Comparison of ENCODE assay signal across 15 mouse cellular contexts in the genomic region with DNA sequence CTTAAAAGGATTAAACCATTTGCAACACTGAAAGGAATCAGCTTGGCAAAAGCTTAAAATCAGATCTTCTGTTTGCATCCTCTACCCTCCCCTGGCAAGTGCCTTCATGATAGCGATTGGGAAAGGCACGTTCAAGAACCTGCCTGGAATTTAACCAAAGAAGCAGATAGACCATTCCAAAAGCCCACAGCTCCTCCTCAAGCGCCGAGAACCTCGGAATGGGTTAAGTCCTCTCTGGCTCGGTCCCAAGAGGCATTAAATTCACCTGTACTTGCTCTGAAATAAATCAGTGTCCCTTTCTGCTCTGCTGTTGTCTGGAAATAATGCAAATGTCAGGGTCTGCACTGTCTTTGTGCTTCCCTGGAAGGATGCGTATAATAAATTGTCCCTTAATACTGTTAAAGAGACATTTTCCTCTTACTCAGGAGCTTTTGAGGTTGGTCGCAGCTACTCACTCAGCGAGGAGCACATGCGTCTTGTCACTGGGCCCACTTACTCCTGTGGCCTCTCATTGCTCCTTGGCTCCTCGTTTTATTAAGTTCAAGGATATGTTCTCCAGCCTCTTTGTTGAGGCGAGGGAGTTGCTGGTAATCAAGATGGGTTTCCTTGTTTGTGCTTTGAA.
DNase-seq lines count a peak whose midpoint lies in the region; ATAC-seq lines count a peak whose summit lies in the region.
"Had no signal": no experiment of that assay in that cellular context is flagged by ENCODE, and none has a peak within 500 bp of the region (broad histone marks: within the 10 kb centered on the region; RNA-seq: fewer than 3 reads in every experiment).

No protein-coding gene starts in this region.

- H3K27ac ChIP-seq in neural tube, embryonic 12.5 days: no peak overlapping the region
- H3K27ac ChIP-seq: kidney, postnatal 0 days; liver, embryonic 12.5 days; midbrain, embryonic 13.5 days had no signal

- H3K4me1 ChIP-seq in neural tube, embryonic 12.5 days: no peaks in the 10 kb centered on the region
- H3K4me1 ChIP-seq: liver, embryonic 12.5 days; midbrain, embryonic 13.5 days had no signal

- no peaks in the 10 kb centered on the region for H3K9me3 ChIP-seq in neural tube, embryonic 12.5 days
- H3K9me3 ChIP-seq: liver, embryonic 12.5 days; midbrain, embryonic 13.5 days had no signal

- ATAC-seq in neural tube, embryonic 12.5 days (ENCODE audit: low FRiP score, low read depth): peak; percentile 90
- ATAC-seq: inflammation-experienced regulatory T-cells, adult 6 months; liver, embryonic 12.5 days had no signal

- no peaks in the 10 kb centered on the region for H3K36me3 ChIP-seq in neural tube, embryonic 12.5 days
- H3K36me3 ChIP-seq: liver, embryonic 12.5 days; midbrain, embryonic 13.5 days had no signal

- intact Hi-C loops in left cerebral cortex, postnatal 4 days (cut with DNase I): no loop called here
- intact Hi-C loops in left cerebral cortex, postnatal 36 days (cut with DNase I): loop anchor here (10.0 kb wide), 1 partner anchor 535 kb away; no protein-coding TSS in a partner anchor

- no peak overlapping the region for H3K9ac ChIP-seq in neural tube, embryonic 12.5 days
- H3K9ac ChIP-seq: liver, embryonic 12.5 days; lung, embryonic 14.5 days; midbrain, embryonic 13.5 days had no signal

- 61% methylated on average over 12 of the region's 12 CpGs for WGBS in neural tube, embryonic 12.5 days

- H3K4me2 ChIP-seq in neural tube, embryonic 12.5 days (replicated peaks): no peak overlapping the region; the same call in 1 of the 2 replicates
- H3K4me2 ChIP-seq: liver, embryonic 12.5 days; lung, embryonic 14.5 days; midbrain, embryonic 13.5 days had no signal

- H3K4me3 ChIP-seq in neural tube, embryonic 12.5 days: no peak overlapping the region
- H3K4me3 ChIP-seq: liver, embryonic 12.5 days; midbrain, embryonic 13.5 days had no signal

- peak; percentile 1 for DNase-seq in cerebellum, adult 8-10 months
- no peak for DNase-seq in cerebellum, adult 11-12 months
- DNase-seq in left cerebral cortex, postnatal 4 days: peak; percentile 39
- no peak for DNase-seq in left cerebral cortex, postnatal 36 days (ENCODE audit: low spot score in 2 of 2)
- DNase-seq in gonadal fat pad, adult 2 months (ENCODE audit: low read depth): peak; percentile 23
- DNase-seq in thymus, postnatal 25 days: no peak
- DNase-seq in kidney, adult 8-10 months: no peak
- DNase-seq: gastrocnemius, postnatal 14 days; thymus, postnatal 4 days had no signal

- no peaks in the 10 kb centered on the region for H3K27me3 ChIP-seq in neural tube, embryonic 12.5 days (replicated peaks)
- H3K27me3 ChIP-seq: liver, embryonic 12.5 days; midbrain, embryonic 13.5 days had no signal

Comparison
In these comparisons a context has a peak if more than half of its experiments do, and no peak if none do; other contexts are left out.
1. DNase-seq: peak in cerebellum, adult 8-10 months (single experiment), left cerebral cortex, postnatal 4 days (single experiment) and gonadal fat pad, adult 2 months (single experiment); none in cerebellum, adult 11-12 months (single experiment), left cerebral cortex, postnatal 36 days (0 of 2), thymus, postnatal 25 days (single experiment) and kidney, adult 8-10 months (0 of 2).